Mouse (Mus musculus) small intestine, adult 2 months (tissue): ENCODE measurements around the gene Cldnd2.

Experiments used
- CTCF ChIP-seq: fragments of 200-500 bp; IDR thresholded peaks from 2 replicates; pipeline ENCODE4 v1.5.1; 2012; ENCODE audit warnings: low read depth, mild to moderate bottlenecking, control low read depth, inconsistent platforms, low read length, moderate library complexity, mixed read lengths; ENCODE audit not compliant: insufficient replicate concordance, insufficient read length; ENCODE audit errors: extremely low read depth
- POLR2A ChIP-seq: fragments of 200-500 bp; IDR thresholded peaks from 2 replicates; pipeline ENCODE4 v1.6.1; 2012; ENCODE audit warnings: low read depth, mild to moderate bottlenecking, control low read depth, inconsistent platforms, low read length, moderate library complexity

- TF ChIP-seq CTCF (no peak), POLR2A (no peak)
Observed at GRCm38 (mm10) chr7:43440482-43440881, at the start of gene Cldnd2.
